Mouse (Mus musculus) embryo, embryonic 11.5 days (tissue): ENCODE data around the gene Efna4.

Source experiments
- DNase-seq: peaks from one replicate; pipeline ENCODE4 v3.0.0-alpha.2; 2012; ENCODE audit warnings: low read depth, low spot score

The Efna4 gene

GRCm38 (mm10) chr3:89364631-89365030 lies 26.8 kb upstream of the Efna4 start:
- DNase-seq: no peak

- no peak for DNase-seq
These were observed 23.8 kb upstream of the Efna4 start, which contains the start of gene Dcst2 for GRCm38 (mm10) chr3:89361675-89362074. TSS of gene Dcst2 (plus strand) at chr3:89361975.

GRCm38 (mm10) chr3:89360237-89360636 lies 22.4 kb upstream of the Efna4 start:
- no peak for DNase-seq

- DNase-seq: no peak
These were observed 21.8 kb upstream of the Efna4 start for GRCm38 (mm10) chr3:89359630-89360029.

GRCm38 (mm10) chr3:89356029-89356428 lies 18.2 kb upstream of the Efna4 start:
- DNase-seq: no peak

GRCm38 (mm10) chr3:89355512-89355902 lies 17.7 kb upstream of the Efna4 start:
- no peak for DNase-seq

- peak; percentile 63 for DNase-seq
These were observed 17.1 kb upstream of the Efna4 start for GRCm38 (mm10) chr3:89354816-89355511.

GRCm38 (mm10) chr3:89351271-89351670 lies 13.4 kb upstream of the Efna4 start:
- DNase-seq: no peak

GRCm38 (mm10) chr3:89349869-89350501 lies 12.2 kb upstream of the Efna4 start, which contains the start of gene Adam15:
TSS of gene Adam15 (minus strand) at chr3:89349996.
- peak; percentile 65 for DNase-seq

- DNase-seq: no peak
These were observed 11.4 kb upstream of the Efna4 start for GRCm38 (mm10) chr3:89348911-89349868.

- DNase-seq: no peak
These were observed 10.1 kb upstream of the Efna4 start for GRCm38 (mm10) chr3:89347916-89348315.

GRCm38 (mm10) chr3:89346815-89347540 lies 9.2 kb upstream of the Efna4 start:
- DNase-seq: no peak

GRCm38 (mm10) chr3:89343279-89343678 lies 5.5 kb upstream of the Efna4 start:
- DNase-seq: no peak

- no peak for DNase-seq
These were observed 4.0 kb upstream of the Efna4 start for GRCm38 (mm10) chr3:89341794-89342193.

- DNase-seq: peak; percentile 78
These were observed 2.6 kb upstream of the Efna4 start for GRCm38 (mm10) chr3:89340465-89340864.

- peak; percentile 67 for DNase-seq
These were observed 1.6 kb upstream of the Efna4 start for GRCm38 (mm10) chr3:89339416-89339815.

- DNase-seq: no peak
These were observed 637 bp downstream of the Efna4 start for GRCm38 (mm10) chr3:89337062-89337720.

- no peak for DNase-seq
These were observed 1.3 kb downstream of the Efna4 start for GRCm38 (mm10) chr3:89336529-89336928.

- DNase-seq: no peak
These were observed 4.8 kb downstream of the Efna4 start for GRCm38 (mm10) chr3:89333053-89333452.

GRCm38 (mm10) chr3:89332476-89332875 lies 5.4 kb downstream of the Efna4 start:
- DNase-seq: no peak

GRCm38 (mm10) chr3:89332013-89332412 lies 5.8 kb downstream of the Efna4 start:
- no peak for DNase-seq
